Comparison of ENCODE assay signal across 8 mouse cellular contexts in the genomic region with DNA sequence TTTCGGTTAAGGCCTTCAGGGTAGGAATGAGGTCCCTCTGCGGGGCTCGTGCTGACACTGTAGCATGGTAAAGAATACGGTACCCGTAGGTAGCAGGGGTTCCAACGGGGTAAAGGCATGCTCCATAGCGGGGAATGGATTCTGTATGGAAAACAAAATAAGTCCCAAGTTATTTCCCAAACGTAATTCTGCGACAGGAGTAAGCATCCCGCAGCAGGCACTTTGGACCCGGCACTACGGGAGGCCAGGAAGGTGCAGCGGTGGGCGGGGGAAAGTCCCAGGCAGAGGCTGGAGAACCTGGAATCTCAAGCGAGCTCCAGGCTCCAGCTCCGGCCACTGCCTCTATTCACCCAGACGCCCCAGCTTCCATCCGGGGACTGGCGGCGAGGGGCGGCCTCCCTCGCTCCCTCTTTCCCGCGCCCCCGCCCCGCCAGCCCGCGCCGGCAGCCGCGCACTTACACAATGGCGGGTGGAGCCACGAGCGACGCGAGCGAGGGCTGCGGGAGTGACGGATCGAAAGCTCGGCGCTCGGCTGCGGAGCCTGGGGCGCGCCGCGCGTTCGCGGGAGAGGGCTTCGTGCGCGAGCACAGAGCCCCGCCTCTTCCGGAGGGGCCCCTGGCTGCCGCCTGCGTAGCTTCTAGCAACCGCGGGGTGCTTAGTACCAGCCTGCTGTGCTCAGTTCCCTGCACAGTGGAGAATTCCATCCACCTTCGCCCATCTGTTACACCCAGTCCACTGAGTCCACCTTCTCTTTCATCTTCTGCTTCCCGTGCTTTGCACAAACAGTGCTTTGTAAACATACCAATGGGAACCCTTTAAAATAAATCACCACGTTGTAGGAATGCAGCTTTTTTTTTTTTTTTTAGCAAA. TPM values are rescaled to one million over a fixed set of nuclear protein-coding genes. Genes with fewer than 3 reads are reported as not detected.
A peak's percentile ranks its signal among the peaks of the same experiment; 100 is the strongest.
DNase-seq lines count a peak whose midpoint lies in the region; ATAC-seq and TF ChIP-seq lines count a peak whose summit lies in the region.

A gene (minus strand): TSS at position 602 of the 870 bp plus-strand sequence.

- under 1% methylated on average over 63 of the region's 63 CpGs for WGBS in hindbrain, embryonic 10.5 days
- 3% methylated on average over 54 of the region's 63 CpGs for WGBS in lung, postnatal 0 days

- H3K4me3 ChIP-seq in hindbrain, embryonic 10.5 days: peak within 1 kb of the TSS; percentile 66
- peak within 1 kb of the TSS; percentile 69 for H3K4me3 ChIP-seq in lung, postnatal 0 days (ENCODE audit: low read depth, low read length)

- H3K4me1 ChIP-seq in hindbrain, embryonic 10.5 days (replicated peaks): peaks cover 10% of the 10 kb centered on the region; the same call in 1 of the 2 replicates
- no peaks in the 10 kb centered on the region; the same call in 1 of the 2 replicates for H3K4me1 ChIP-seq in lung, postnatal 0 days (ENCODE audit: insufficient read depth, low read depth, low read length)

- H3K4me2 ChIP-seq in lung, postnatal 0 days (replicated peaks; ENCODE audit: low read depth, low read length): peak within 1 kb of the TSS; percentile 67

- TF ChIP-seq CTCF in lung, postnatal 0 days (IDR thresholded peaks at IDR 0.05): peak; percentile 48

- peak; percentile 95 for DNase-seq in MN1 (ENCODE audit: low spot score)
- DNase-seq in cerebellum, adult 9-10 months: peak; percentile 92
- peak; percentile 94 for DNase-seq in hindbrain, embryonic 10.5 days (ENCODE audit: low spot score)
- peak; percentile 94 for DNase-seq in layer of hippocampus, adult 9-11 months
- peak; percentile 96 for DNase-seq in lung, postnatal 0 days (ENCODE audit: low spot score)
- peak; percentile 90 for DNase-seq in ovary, postnatal 14 days (ENCODE audit: low spot score)
- DNase-seq in thymus, postnatal 14 days: peak; percentile 96

- no peaks in the 10 kb centered on the region for H3K27me3 ChIP-seq in hindbrain, embryonic 10.5 days (ENCODE audit: insufficient read depth, poor library complexity, severe bottlenecking)
- no peaks in the 10 kb centered on the region for H3K27me3 ChIP-seq in lung, postnatal 0 days (replicated peaks; ENCODE audit: insufficient read depth, low read length)

- no peaks in the 10 kb centered on the region for H3K9me3 ChIP-seq in hindbrain, embryonic 10.5 days
- H3K9me3 ChIP-seq in lung, postnatal 0 days (ENCODE audit: low read length): no peaks in the 10 kb centered on the region

- no peaks in the 10 kb centered on the region for H3K36me3 ChIP-seq in hindbrain, embryonic 10.5 days
- H3K36me3 ChIP-seq in lung, postnatal 0 days (ENCODE audit: insufficient read depth, low read length): no peaks in the 10 kb centered on the region

- peak; percentile 93 for ATAC-seq in frontal cortex, adult (ENCODE audit: low TSS enrichment)
- peak; percentile 95 for ATAC-seq in lung, postnatal 0 days

- no peak for TF ChIP-seq EP300 in lung, postnatal 0 days (IDR thresholded peaks at IDR 0.05)

- H3K27ac ChIP-seq in hindbrain, embryonic 10.5 days: peak within 1 kb of the TSS; percentile 96
- H3K27ac ChIP-seq in lung, postnatal 0 days (ENCODE audit: low read length): peak within 1 kb of the TSS; percentile 91

- H3K9ac ChIP-seq in lung, postnatal 0 days (replicated peaks; ENCODE audit: low read depth): peak within 1 kb of the TSS; percentile 81

RNA-seq across cellular contexts. Expression of the gene that starts here (rescaled TPM):
- polyA plus RNA-seq in hindbrain, embryonic 10.5 days (2016; fragmentation: Nextera tagmentation; extraction: Ambion mirVana): 4.3 and 5.5 TPM in 2 replicates
- 9.6 and 11.2 TPM in 2 replicates for polyA plus RNA-seq in lung, postnatal 0 days (2015; fragmentation: Nextera tagmentation; extraction: Ambion mirVana)

Comparison
In these comparisons a context has a peak if more than half of its experiments do, and no peak if none do; other contexts are left out.
1. Peak in every context shown above with its lines: DNase-seq, ATAC-seq, H3K4me3 ChIP-seq and H3K27ac ChIP-seq.